Mouse (Mus musculus): ENCODE measurements at regions not wholly inside any gene's neighbourhood (a gene's known extent, or its start where the extent isn't known, plus 50 kb on each side); places are given as distances from the start of the nearest gene placed in this dataset.

- DNase-seq (ENCODE audit: low read depth, low spot score) = peak; percentile 10
Measured at GRCm38 (mm10) chr13:101935843-101936242, 167.8 kb upstream of the Pik3r1 start.

GRCm38 (mm10) chr13:101954521-101954920 lies 186.5 kb upstream of the Pik3r1 start:
- DNase-seq (ENCODE audit: low read depth, low spot score) = no peak

- DNase-seq (ENCODE audit: low read depth, low spot score) = no peak
Measured at GRCm38 (mm10) chr13:101955806-101956418, 187.9 kb upstream of the Pik3r1 start.

GRCm38 (mm10) chr13:101957782-101958181 lies 189.8 kb upstream of the Pik3r1 start:
- DNase-seq (ENCODE audit: low read depth, low spot score) = no peak

GRCm38 (mm10) chr13:101965537-101965936 lies 197.5 kb upstream of the Pik3r1 start:
- DNase-seq (ENCODE audit: low read depth, low spot score) = no peak

GRCm38 (mm10) chr13:101966799-101967397 lies 198.9 kb upstream of the Pik3r1 start:
- no peak for DNase-seq (ENCODE audit: low read depth, low spot score)

- DNase-seq (ENCODE audit: low read depth, low spot score) = no peak
Measured at GRCm38 (mm10) chr13:101967466-101967865, 199.4 kb upstream of the Pik3r1 start.

GRCm38 (mm10) chr13:101976766-101977165 lies 208.7 kb upstream of the Pik3r1 start:
- no peak for DNase-seq (ENCODE audit: low read depth, low spot score)

- no peak for DNase-seq (ENCODE audit: low read depth, low spot score)
Measured at GRCm38 (mm10) chr13:101980171-101980835, 212.3 kb upstream of the Pik3r1 start.

GRCm38 (mm10) chr13:101988637-101989413 lies 220.8 kb upstream of the Pik3r1 start:
- no peak for DNase-seq (ENCODE audit: low read depth, low spot score)

- DNase-seq (ENCODE audit: low read depth, low spot score) = no peak
Measured at GRCm38 (mm10) chr13:101991729-101992128, 223.7 kb upstream of the Pik3r1 start.

GRCm38 (mm10) chr13:101994779-101995178 lies 226.8 kb upstream of the Pik3r1 start:
- DNase-seq (ENCODE audit: low read depth, low spot score) = no peak

- DNase-seq (ENCODE audit: low read depth, low spot score) = no peak
Measured at GRCm38 (mm10) chr13:101995529-101995928, 227.5 kb upstream of the Pik3r1 start.

- DNase-seq (ENCODE audit: low read depth, low spot score) = no peak
Measured at GRCm38 (mm10) chr13:101996144-101996543, 228.1 kb upstream of the Pik3r1 start.

- no peak for DNase-seq (ENCODE audit: low read depth, low spot score)
Measured at GRCm38 (mm10) chr13:101997415-101997814, 229.4 kb upstream of the Pik3r1 start.

- no peak for DNase-seq (ENCODE audit: low read depth, low spot score)
Measured at GRCm38 (mm10) chr13:102006565-102006964, 238.5 kb upstream of the Pik3r1 start.

- DNase-seq (ENCODE audit: low read depth, low spot score) = no peak
Measured at GRCm38 (mm10) chr13:102011965-102012364, 243.9 kb upstream of the Pik3r1 start.

- DNase-seq (ENCODE audit: low read depth, low spot score) = no peak
Measured at GRCm38 (mm10) chr13:102014514-102014913, 246.5 kb upstream of the Pik3r1 start.

GRCm38 (mm10) chr13:102014958-102015357 lies 246.9 kb upstream of the Pik3r1 start:
- no peak for DNase-seq (ENCODE audit: low read depth, low spot score)

- no peak for DNase-seq (ENCODE audit: low read depth, low spot score)
Measured at GRCm38 (mm10) chr13:102016518-102016917, 248.5 kb upstream of the Pik3r1 start.

- no peak for DNase-seq (ENCODE audit: low read depth, low spot score)
Measured at GRCm38 (mm10) chr13:102022273-102022672, 254.3 kb upstream of the Pik3r1 start.

GRCm38 (mm10) chr13:102022757-102023156 lies 254.7 kb upstream of the Pik3r1 start:
- no peak for DNase-seq (ENCODE audit: low read depth, low spot score)

Measured in CD4-positive, CD25-positive, alpha-beta regulatory T cell, adult 2 months (primary cell).